Mouse (Mus musculus): ENCODE measurements around the gene Ccr1l1. TPM values are rescaled to one million over a fixed set of nuclear protein-coding genes. Genes with fewer than 3 reads are reported as not detected.

Ccr1l1 gene
- polyA plus RNA-seq, 1 experiment from 2014 or later, result not detected

- H3K4me2 ChIP-seq, result no peak overlapping the region
- no peaks in the 10 kb centered on the region for H3K36me3 ChIP-seq (ENCODE audit: control insufficient read depth, insufficient read depth, low read length)
- no peaks in the 10 kb centered on the region for H3K27me3 ChIP-seq (ENCODE audit: control insufficient read depth, insufficient read depth, low read length)
- DNase-seq (ENCODE audit: low spot score, missing footprints) (no peak), ATAC-seq (ENCODE audit: low FRiP score) (no peak)
- no peaks in the 10 kb centered on the region for H3K9me3 ChIP-seq (ENCODE audit: control insufficient read depth, low read length)
- no peak overlapping the region for H3K4me3 ChIP-seq (ENCODE audit: low read depth, low read length)
- no peak overlapping the region for H3K27ac ChIP-seq (ENCODE audit: low read depth, low read length)
- no peak overlapping the region for H3K9ac ChIP-seq (ENCODE audit: low read length)
- WGBS, result 78% methylated on average over 1 of the region's 1 CpGs
- H3K4me1 ChIP-seq (ENCODE audit: control insufficient read depth, insufficient read depth, low read length), result no peaks in the 10 kb centered on the region
These were observed 30.4 kb downstream of the Ccr1l1 start for GRCm38 (mm10) chr9:123947815-123948214.

DNA sequence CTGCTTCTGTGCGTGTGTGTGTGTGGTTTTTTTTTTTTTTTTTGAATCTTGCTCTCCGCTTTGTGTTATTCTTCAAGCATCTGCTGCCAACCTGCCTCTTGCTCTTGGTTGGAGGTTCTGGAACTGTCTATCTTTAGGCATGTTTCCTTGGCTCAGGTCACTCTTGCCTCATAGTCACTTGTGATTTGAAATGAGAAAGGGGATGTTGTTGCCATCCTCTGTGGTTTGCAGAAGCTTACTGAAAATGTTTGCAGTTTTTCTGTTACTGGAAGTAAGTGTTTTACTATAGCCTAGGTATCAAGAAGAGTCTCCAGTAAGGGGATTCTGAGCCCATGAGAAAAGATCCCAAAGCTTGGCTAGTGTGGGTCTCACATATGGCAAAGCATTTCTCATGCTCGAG is 36.2 kb downstream of the Ccr1l1 start:
- Histone ChIP-seq H3K9me3 (ENCODE audit: control insufficient read depth, low read length) (no peaks in the 10 kb centered on the region), H3K4me2 (no peak overlapping the region), H3K4me3 (ENCODE audit: low read depth, low read length) (no peak overlapping the region), H3K9ac (ENCODE audit: low read length) (no peak overlapping the region), H3K4me1 (ENCODE audit: control insufficient read depth, insufficient read depth, low read length) (no peaks in the 10 kb centered on the region), H3K36me3 (ENCODE audit: control insufficient read depth, insufficient read depth, low read length) (no peaks in the 10 kb centered on the region), H3K27me3 (ENCODE audit: control insufficient read depth, insufficient read depth, low read length) (no peaks in the 10 kb centered on the region), H3K27ac (ENCODE audit: low read depth, low read length) (no peak overlapping the region)
- DNase-seq (ENCODE audit: low spot score, missing footprints) (no peak), ATAC-seq (ENCODE audit: low FRiP score) (no peak)
- 85% methylated on average over 3 of the region's 3 CpGs for WGBS

GRCm38 (mm10) chr9:123941316-123941715 is 36.9 kb downstream of the Ccr1l1 start:
- Histone ChIP-seq H3K27me3 (ENCODE audit: control insufficient read depth, insufficient read depth, low read length) (no peaks in the 10 kb centered on the region), H3K27ac (ENCODE audit: low read depth, low read length) (no peak overlapping the region), H3K36me3 (ENCODE audit: control insufficient read depth, insufficient read depth, low read length) (no peaks in the 10 kb centered on the region), H3K4me1 (ENCODE audit: control insufficient read depth, insufficient read depth, low read length) (no peaks in the 10 kb centered on the region), H3K9me3 (ENCODE audit: control insufficient read depth, low read length) (no peaks in the 10 kb centered on the region), H3K4me2 (no peak overlapping the region), H3K9ac (ENCODE audit: low read length) (no peak overlapping the region), H3K4me3 (ENCODE audit: low read depth, low read length) (no peak overlapping the region)
- ATAC-seq (ENCODE audit: low FRiP score) (no peak), DNase-seq (ENCODE audit: low spot score, missing footprints) (no peak)
- WGBS, result 78% methylated on average over 2 of the region's 2 CpGs

GRCm38 (mm10) chr9:123940628-123941027 is 37.6 kb downstream of the Ccr1l1 start:
- no peak overlapping the region for H3K4me3 ChIP-seq (ENCODE audit: low read depth, low read length)
- H3K27me3 ChIP-seq (ENCODE audit: control insufficient read depth, insufficient read depth, low read length), result no peaks in the 10 kb centered on the region
- no peak overlapping the region for H3K9ac ChIP-seq (ENCODE audit: low read length)
- H3K27ac ChIP-seq (ENCODE audit: low read depth, low read length), result no peak overlapping the region
- H3K36me3 ChIP-seq (ENCODE audit: control insufficient read depth, insufficient read depth, low read length), result no peaks in the 10 kb centered on the region
- no peak for DNase-seq (ENCODE audit: low spot score, missing footprints)
- no peaks in the 10 kb centered on the region for H3K9me3 ChIP-seq (ENCODE audit: control insufficient read depth, low read length)
- no peak overlapping the region for H3K4me2 ChIP-seq
- no peaks in the 10 kb centered on the region for H3K4me1 ChIP-seq (ENCODE audit: control insufficient read depth, insufficient read depth, low read length)
- ATAC-seq (ENCODE audit: low FRiP score), result no peak

DNA sequence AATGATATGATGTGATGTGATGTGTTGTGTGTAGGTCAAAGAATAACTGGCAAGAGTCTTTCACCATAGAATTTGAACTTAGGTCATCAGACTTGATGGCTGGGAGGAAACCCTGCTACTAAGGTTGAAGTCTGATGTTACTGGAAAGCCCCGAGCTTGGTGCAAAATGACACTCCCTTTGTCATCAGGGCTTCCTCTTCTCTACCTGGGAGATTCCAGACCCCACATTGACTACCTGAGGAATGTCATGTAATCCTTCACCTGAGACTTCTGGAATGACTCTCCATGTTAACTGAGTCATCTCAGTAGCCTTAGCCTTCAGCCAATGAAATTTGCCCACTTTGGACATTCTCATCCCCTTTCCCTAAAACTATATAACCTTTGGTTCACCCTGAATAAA is 38.0 kb downstream of the Ccr1l1 start:
- Histone ChIP-seq H3K27ac (ENCODE audit: low read depth, low read length) (no peak overlapping the region), H3K27me3 (ENCODE audit: control insufficient read depth, insufficient read depth, low read length) (no peaks in the 10 kb centered on the region), H3K4me2 (no peak overlapping the region), H3K4me1 (ENCODE audit: control insufficient read depth, insufficient read depth, low read length) (no peaks in the 10 kb centered on the region), H3K9ac (ENCODE audit: low read length) (no peak overlapping the region), H3K9me3 (ENCODE audit: control insufficient read depth, low read length) (no peaks in the 10 kb centered on the region), H3K4me3 (ENCODE audit: low read depth, low read length) (no peak overlapping the region), H3K36me3 (ENCODE audit: control insufficient read depth, insufficient read depth, low read length) (no peaks in the 10 kb centered on the region)
- DNase-seq (ENCODE audit: low spot score, missing footprints) (no peak), ATAC-seq (ENCODE audit: low FRiP score) (no peak)
- WGBS, result 75% methylated on average over 1 of the region's 1 CpGs

DNA sequence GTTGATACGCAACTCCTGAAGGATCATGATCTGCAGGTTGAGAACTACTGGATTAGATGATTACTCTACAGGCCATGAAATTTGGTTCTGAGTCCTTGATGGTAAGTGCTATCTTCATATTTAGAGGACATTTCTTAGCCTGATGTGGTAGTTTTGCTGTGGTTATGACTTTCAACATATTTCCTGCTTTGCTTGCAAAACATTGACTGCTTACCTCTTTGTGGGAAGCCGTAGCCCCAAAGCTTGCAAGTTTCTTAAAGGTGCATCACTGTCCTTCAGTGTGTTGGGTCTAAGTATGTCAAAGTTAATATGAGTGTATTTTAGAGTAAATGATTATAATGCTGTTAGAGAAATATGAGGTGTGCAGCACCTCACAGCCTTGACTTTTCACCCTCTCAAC is 40.2 kb downstream of the Ccr1l1 start:
- Histone ChIP-seq H3K27me3 (ENCODE audit: control insufficient read depth, insufficient read depth, low read length) (no peaks in the 10 kb centered on the region), H3K4me2 (no peak overlapping the region), H3K36me3 (ENCODE audit: control insufficient read depth, insufficient read depth, low read length) (no peaks in the 10 kb centered on the region), H3K4me1 (ENCODE audit: control insufficient read depth, insufficient read depth, low read length) (no peaks in the 10 kb centered on the region), H3K9me3 (ENCODE audit: control insufficient read depth, low read length) (no peaks in the 10 kb centered on the region), H3K27ac (ENCODE audit: low read depth, low read length) (no peak overlapping the region), H3K9ac (ENCODE audit: low read length) (no peak overlapping the region), H3K4me3 (ENCODE audit: low read depth, low read length) (no peak overlapping the region)
- ATAC-seq (ENCODE audit: low FRiP score) (no peak), DNase-seq (ENCODE audit: low spot score, missing footprints) (no peak)
- WGBS, result 94% methylated on average over 2 of the region's 2 CpGs

DNA sequence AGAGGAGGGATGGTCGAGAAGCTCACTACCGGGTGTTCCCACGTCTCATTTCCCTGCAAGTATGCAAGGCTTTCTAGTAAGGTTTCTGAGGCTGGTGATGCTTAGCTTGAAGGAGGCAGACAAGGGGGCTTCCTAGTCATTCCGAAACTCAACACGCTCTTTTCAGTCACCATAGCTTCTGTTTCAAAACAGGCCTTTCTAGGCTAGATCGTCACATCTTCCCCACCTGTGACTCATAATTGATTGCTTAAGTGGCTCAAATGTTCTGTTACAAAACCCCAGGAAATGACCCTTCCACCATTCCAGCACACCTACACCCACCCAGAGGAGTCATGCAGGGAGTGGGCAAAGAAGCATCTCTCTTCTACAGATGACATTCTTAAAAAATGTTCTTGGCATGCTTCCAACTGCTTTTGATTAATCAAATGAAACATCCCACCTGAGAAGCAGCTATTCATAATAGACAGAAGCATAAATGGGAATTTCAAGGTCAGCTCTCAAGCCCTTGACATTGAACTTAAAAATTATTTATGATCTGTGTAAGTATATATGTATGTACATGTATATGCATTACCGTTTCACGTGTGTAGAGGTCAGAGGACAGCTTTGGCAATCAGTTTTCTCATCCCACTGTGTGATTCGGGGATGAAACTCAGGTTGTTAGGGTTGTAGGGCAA is 41.5 kb downstream of the Ccr1l1 start:
- ATAC-seq (ENCODE audit: low FRiP score), result no peak
- WGBS, result 92% methylated on average over 9 of the region's 9 CpGs

GRCm38 (mm10) chr9:123935776-123936175 is 42.4 kb downstream of the Ccr1l1 start:
- Histone ChIP-seq H3K4me2 (no peak overlapping the region), H3K9ac (ENCODE audit: low read length) (no peak overlapping the region), H3K4me3 (ENCODE audit: low read depth, low read length) (no peak overlapping the region), H3K27ac (ENCODE audit: low read depth, low read length) (no peak overlapping the region), H3K4me1 (ENCODE audit: control insufficient read depth, insufficient read depth, low read length) (no peaks in the 10 kb centered on the region), H3K36me3 (ENCODE audit: control insufficient read depth, insufficient read depth, low read length) (no peaks in the 10 kb centered on the region), H3K9me3 (ENCODE audit: control insufficient read depth, low read length) (no peaks in the 10 kb centered on the region), H3K27me3 (ENCODE audit: control insufficient read depth, insufficient read depth, low read length) (no peaks in the 10 kb centered on the region)
- DNase-seq (ENCODE audit: low spot score, missing footprints), result no peak
- no peak for ATAC-seq (ENCODE audit: low FRiP score)
- WGBS, result 88% methylated on average over 5 of the region's 5 CpGs

More for the DNA sequence above, 41.5 kb downstream of the Ccr1l1 start:
- H3K36me3 ChIP-seq (ENCODE audit: control insufficient read depth, insufficient read depth, low read length), result no peaks in the 10 kb centered on the region
- no peaks in the 10 kb centered on the region for H3K9me3 ChIP-seq (ENCODE audit: control insufficient read depth, low read length)
- H3K9ac ChIP-seq (ENCODE audit: low read length), result no peak overlapping the region
- H3K4me3 ChIP-seq (ENCODE audit: low read depth, low read length), result no peak overlapping the region
- no peaks in the 10 kb centered on the region for H3K4me1 ChIP-seq (ENCODE audit: control insufficient read depth, insufficient read depth, low read length)
- DNase-seq (ENCODE audit: low spot score, missing footprints), result no peak
- no peak overlapping the region for H3K27ac ChIP-seq (ENCODE audit: low read depth, low read length)
- H3K27me3 ChIP-seq (ENCODE audit: control insufficient read depth, insufficient read depth, low read length), result no peaks in the 10 kb centered on the region
- H3K4me2 ChIP-seq, result no peak overlapping the region

- Histone ChIP-seq H3K9ac (ENCODE audit: low read length) (no peak overlapping the region), H3K27ac (ENCODE audit: low read depth, low read length) (no peak overlapping the region), H3K4me3 (ENCODE audit: low read depth, low read length) (no peak overlapping the region), H3K36me3 (ENCODE audit: control insufficient read depth, insufficient read depth, low read length) (no peaks in the 10 kb centered on the region), H3K4me1 (ENCODE audit: control insufficient read depth, insufficient read depth, low read length) (no peaks in the 10 kb centered on the region), H3K4me2 (no peak overlapping the region), H3K27me3 (ENCODE audit: control insufficient read depth, insufficient read depth, low read length) (no peaks in the 10 kb centered on the region), H3K9me3 (ENCODE audit: control insufficient read depth, low read length) (no peaks in the 10 kb centered on the region)
- 90% methylated on average over 6 of the region's 6 CpGs for WGBS
- no peak for ATAC-seq (ENCODE audit: low FRiP score)
- no peak for DNase-seq (ENCODE audit: low spot score, missing footprints)
These were observed 42.9 kb downstream of the Ccr1l1 start for GRCm38 (mm10) chr9:123935346-123935745.

Data from midbrain, embryonic 11.5 days (tissue).